Mouse (Mus musculus): ENCODE data around the gene Vmn1r65. TPM values are rescaled to one million over a fixed set of nuclear protein-coding genes. Genes with fewer than 3 reads are reported as not detected.
"Not testable (repeated sequence)": the region's sequence is repeated elsewhere in the genome, so short reads cannot be mapped to it uniquely, and the experiment has no call there.

Vmn1r65 gene
- not detected in 2 replicates for polyA plus RNA-seq (2014; fragmentation: Nextera tagmentation; extraction: Ambion mirVana)

DNA sequence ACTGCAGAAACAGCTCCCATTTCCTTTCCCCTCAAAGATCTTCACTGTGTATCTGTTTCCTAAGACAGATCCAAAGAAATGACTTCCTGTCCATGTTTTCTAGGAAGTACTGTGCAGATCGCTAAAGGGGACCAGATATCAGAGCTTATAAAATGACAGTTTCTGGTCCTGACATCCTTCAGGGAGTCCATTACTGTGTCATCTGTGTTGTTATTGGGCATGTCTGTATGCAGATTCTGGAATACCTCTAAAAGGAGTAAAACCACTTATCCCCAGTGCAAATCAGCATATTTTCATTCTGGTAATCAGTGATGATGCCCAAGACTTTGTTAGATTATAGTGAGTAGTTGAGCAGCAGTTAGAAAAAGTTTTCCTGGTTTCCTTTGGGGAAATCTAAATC, at the start of gene Vmn1r65:
TSS of gene Vmn1r65 (minus strand) at position 101 of the 400 bp plus-strand sequence.
- no peak within 1 kb of the TSS for H3K4me2 ChIP-seq (ENCODE audit: low read length)
- H3K9me3 ChIP-seq (ENCODE audit: control insufficient read depth, low read length) = peaks cover 2% of the 10 kb centered on the region; the same call in 1 of the 2 replicates
- DNase-seq (ENCODE audit: low spot score) = no peak
- WGBS = 84% methylated on average over 1 of the region's 1 CpGs
- H3K4me1 ChIP-seq (replicated peaks; ENCODE audit: control insufficient read depth, insufficient read depth, low read length) = no peaks in the 10 kb centered on the region
- no peaks in the 10 kb centered on the region for H3K27me3 ChIP-seq (replicated peaks; ENCODE audit: control insufficient read depth, insufficient read depth, low read length)
- no peaks in the 10 kb centered on the region for H3K36me3 ChIP-seq (ENCODE audit: control insufficient read depth, insufficient read depth, low read length)
- no peak within 1 kb of the TSS for H3K4me3 ChIP-seq (ENCODE audit: low read depth, low read length)
- no peak within 1 kb of the TSS for H3K27ac ChIP-seq (ENCODE audit: low read depth)
- no peak for ATAC-seq (replicated peaks; ENCODE audit: low FRiP score, low TSS enrichment, low read depth)
- no peak within 1 kb of the TSS for H3K9ac ChIP-seq (ENCODE audit: low read length)

GRCm38 (mm10) chr7:6044861-6045260, 34.1 kb upstream of the Vmn1r65 start, which contains the start of gene Nlrp4c:
TSS of gene Nlrp4c (plus strand) at chr7:6045161.
- Histone ChIP-seq H3K9ac (ENCODE audit: low read length) (no peak within 1 kb of the TSS), H3K27ac (ENCODE audit: low read depth) (no peak within 1 kb of the TSS), H3K4me1 (replicated peaks; ENCODE audit: control insufficient read depth, insufficient read depth, low read length) (no peaks in the 10 kb centered on the region), H3K4me3 (ENCODE audit: low read depth, low read length) (no peak within 1 kb of the TSS), H3K27me3 (replicated peaks; ENCODE audit: control insufficient read depth, insufficient read depth, low read length) (no peaks in the 10 kb centered on the region), H3K36me3 (ENCODE audit: control insufficient read depth, insufficient read depth, low read length) (no peaks in the 10 kb centered on the region), H3K4me2 (ENCODE audit: low read length) (no peak within 1 kb of the TSS), H3K9me3 (ENCODE audit: control insufficient read depth, low read length) (no peaks in the 10 kb centered on the region)
- WGBS = 84% methylated on average over 11 of the region's 11 CpGs
- DNase-seq (ENCODE audit: low spot score) (no peak), ATAC-seq (replicated peaks; ENCODE audit: low FRiP score, low TSS enrichment, low read depth) (no peak)

DNA sequence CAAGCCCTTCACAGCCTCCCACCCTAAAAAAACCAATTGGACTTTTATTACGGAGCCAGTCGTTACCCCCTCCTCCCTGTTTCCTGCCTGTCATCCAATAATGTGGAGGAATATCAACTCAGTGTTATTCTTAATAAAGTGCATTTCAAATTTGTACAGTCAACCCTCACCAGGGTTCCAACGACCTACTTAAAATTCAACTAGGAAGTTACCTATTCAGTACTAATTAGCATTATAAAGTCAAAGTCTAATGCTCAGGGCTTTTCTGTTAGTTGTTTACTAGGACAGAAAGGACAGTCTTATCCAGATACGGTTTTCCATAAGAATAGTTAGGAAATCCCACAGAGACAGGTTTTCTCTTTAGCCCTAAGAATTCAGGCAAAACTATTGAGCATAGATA, 28.4 kb downstream of the Vmn1r65 start:
- H3K9ac ChIP-seq (ENCODE audit: low read length); DNase-seq (ENCODE audit: low spot score); H3K36me3 ChIP-seq (ENCODE audit: control insufficient read depth, insufficient read depth, low read length); H3K4me3 ChIP-seq (ENCODE audit: low read depth, low read length); H3K27ac ChIP-seq (ENCODE audit: low read depth); ATAC-seq (replicated peaks; ENCODE audit: low FRiP score, low TSS enrichment, low read depth); H3K4me1 ChIP-seq (replicated peaks; ENCODE audit: control insufficient read depth, insufficient read depth, low read length); H3K4me2 ChIP-seq (ENCODE audit: low read length); H3K27me3 ChIP-seq (replicated peaks; ENCODE audit: control insufficient read depth, insufficient read depth, low read length): not testable (repeated sequence)
- H3K9me3 ChIP-seq (ENCODE audit: control insufficient read depth, low read length) = 0 out of 2 replicates have a peak, but pooled peaks cover 10% of the 10 kb centered on the region
- 89% methylated on average over 4 of the region's 4 CpGs for WGBS

- H3K27me3 ChIP-seq (replicated peaks; ENCODE audit: control insufficient read depth, insufficient read depth, low read length) = not testable (repeated sequence)
- 77% methylated on average over 2 of the region's 2 CpGs for WGBS
These were observed 38.3 kb downstream of the Vmn1r65 start for GRCm38 (mm10) chr7:5972546-5972945.

More at GRCm38 (mm10) chr7:5972546-5972945, 38.3 kb downstream of the Vmn1r65 start:
- H3K4me1 ChIP-seq (replicated peaks; ENCODE audit: control insufficient read depth, insufficient read depth, low read length); ATAC-seq (replicated peaks; ENCODE audit: low FRiP score, low TSS enrichment, low read depth); H3K27ac ChIP-seq (ENCODE audit: low read depth); DNase-seq (ENCODE audit: low spot score); H3K36me3 ChIP-seq (ENCODE audit: control insufficient read depth, insufficient read depth, low read length); H3K9me3 ChIP-seq (ENCODE audit: control insufficient read depth, low read length); H3K9ac ChIP-seq (ENCODE audit: low read length); H3K4me2 ChIP-seq (ENCODE audit: low read length); H3K4me3 ChIP-seq (ENCODE audit: low read depth, low read length): not testable (repeated sequence)

Other genes starting within 250 kb of the Vmn1r65 start
- gene Vmn1r63, start 205.6 kb downstream of the Vmn1r65 start, polyA plus RNA-seq (2014; fragmentation: Nextera tagmentation; extraction: Ambion mirVana) = not detected in 2 replicates
- gene Vmn1r64, start 126.5 kb downstream of the Vmn1r65 start, polyA plus RNA-seq (2014; fragmentation: Nextera tagmentation; extraction: Ambion mirVana) = not detected in 2 replicates
- gene Nlrp4c, start 34.2 kb upstream of the Vmn1r65 start, polyA plus RNA-seq (2014; fragmentation: Nextera tagmentation; extraction: Ambion mirVana) = not detected in 2 replicates
- 14.2 and 14.6 TPM in 2 replicates for gene Zfp787, start 145.0 kb upstream of the Vmn1r65 start, polyA plus RNA-seq (2014; fragmentation: Nextera tagmentation; extraction: Ambion mirVana)
- gene Zfp444, start 161.2 kb upstream of the Vmn1r65 start, polyA plus RNA-seq (2014; fragmentation: Nextera tagmentation; extraction: Ambion mirVana) = 49.9 and 54.0 TPM in 2 replicates
- not detected in 2 replicates for gene Galp, start 186.1 kb upstream of the Vmn1r65 start, polyA plus RNA-seq (2014; fragmentation: Nextera tagmentation; extraction: Ambion mirVana)
- not detected in 2 replicates for gene Zscan5b, start 211.3 kb upstream of the Vmn1r65 start, polyA plus RNA-seq (2014; fragmentation: Nextera tagmentation; extraction: Ambion mirVana)
- not detected in 2 replicates for gene Epp13, start 241.7 kb upstream of the Vmn1r65 start, polyA plus RNA-seq (2014; fragmentation: Nextera tagmentation; extraction: Ambion mirVana)